Mouse (Mus musculus) inflammation-experienced regulatory T-cells, adult 6 months (primary cell): Measurements from ENCODE around the gene Pigk. TPM values are rescaled to one million over a fixed set of nuclear protein-coding genes. Genes with fewer than 3 reads are reported as not detected.
A peak's percentile ranks its signal among the peaks of the same experiment; 100 is the strongest.

Experiments used
- ATAC-seq: one replicate; pipeline ENCODE4 v1.8.0; 2017
- polyA plus RNA-seq, 3 experiments: library from polyadenylated mRNA; unstranded; fragments of 100-300 nt; shearing (Covaris generic); gene quantifications; one replicate each; pipeline ENCODE4 v1.2.1; 2017

Pigk gene
- polyA plus RNA-seq, 3 experiments from 2014 or later = 43.0 to 63.4 (median 56.5) TPM

- ATAC-seq = no peak
Measured at GRCm38 (mm10) chr3:152855006-152855614, 141.2 kb downstream of the Pigk start.

GRCm38 (mm10) chr3:152856095-152856494 lies 142.2 kb downstream of the Pigk start:
- ATAC-seq = no peak

- ATAC-seq = no peak
Measured at GRCm38 (mm10) chr3:152861450-152861849, 147.6 kb downstream of the Pigk start.

- ATAC-seq = no peak
Measured at GRCm38 (mm10) chr3:152861978-152862377, 148.1 kb downstream of the Pigk start.

DNA sequence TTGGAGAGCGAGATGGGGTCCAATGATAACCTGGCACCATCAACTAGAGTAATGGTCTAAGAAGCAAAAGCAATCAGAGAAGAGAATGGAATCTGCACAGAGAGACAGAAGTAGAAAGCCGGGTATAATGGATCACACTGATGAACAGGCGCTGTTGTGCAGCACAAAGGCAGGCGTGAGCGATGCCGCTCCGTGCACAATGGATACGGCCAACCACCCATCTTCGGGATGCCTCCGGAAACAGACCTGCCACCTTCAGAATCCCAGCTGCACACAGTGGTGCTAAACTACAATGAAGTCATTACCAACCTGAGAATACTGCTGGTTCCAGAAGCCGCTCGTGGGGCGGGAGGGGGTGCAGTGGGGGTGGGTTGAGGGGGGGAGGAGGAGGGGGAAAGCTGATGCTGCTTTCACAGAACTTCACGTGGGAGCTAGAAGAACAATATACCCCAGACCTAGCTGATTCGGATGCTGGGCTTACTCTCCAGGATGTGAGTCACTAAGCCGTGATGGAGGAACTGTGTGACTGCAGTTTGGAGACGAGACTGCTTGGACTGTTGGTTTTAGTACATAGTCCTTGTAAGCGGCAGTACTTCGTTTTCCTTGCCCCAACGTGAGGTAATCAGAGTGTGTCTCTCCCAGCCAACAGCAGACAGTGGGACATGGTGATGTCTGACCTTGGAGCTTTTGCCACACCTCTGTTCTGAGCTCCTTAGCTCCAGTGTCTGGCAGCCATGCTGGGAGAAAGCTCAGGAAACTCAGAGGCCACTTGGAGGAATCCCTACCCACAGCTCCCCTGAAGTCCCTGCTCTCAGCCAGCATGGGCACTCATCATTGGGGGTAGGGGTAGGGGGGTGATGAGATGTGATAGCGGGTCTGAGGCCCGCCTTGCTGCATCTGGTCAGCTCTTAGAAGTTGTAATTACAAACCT lies 152.4 kb downstream of the Pigk start:
- no peak for ATAC-seq

GRCm38 (mm10) chr3:152867654-152868525 lies 154.0 kb downstream of the Pigk start:
- no peak for ATAC-seq

- ATAC-seq = no peak
Measured at GRCm38 (mm10) chr3:152872054-152872453, 158.2 kb downstream of the Pigk start.

GRCm38 (mm10) chr3:152872596-152872995 lies 158.7 kb downstream of the Pigk start:
- ATAC-seq = no peak

DNA sequence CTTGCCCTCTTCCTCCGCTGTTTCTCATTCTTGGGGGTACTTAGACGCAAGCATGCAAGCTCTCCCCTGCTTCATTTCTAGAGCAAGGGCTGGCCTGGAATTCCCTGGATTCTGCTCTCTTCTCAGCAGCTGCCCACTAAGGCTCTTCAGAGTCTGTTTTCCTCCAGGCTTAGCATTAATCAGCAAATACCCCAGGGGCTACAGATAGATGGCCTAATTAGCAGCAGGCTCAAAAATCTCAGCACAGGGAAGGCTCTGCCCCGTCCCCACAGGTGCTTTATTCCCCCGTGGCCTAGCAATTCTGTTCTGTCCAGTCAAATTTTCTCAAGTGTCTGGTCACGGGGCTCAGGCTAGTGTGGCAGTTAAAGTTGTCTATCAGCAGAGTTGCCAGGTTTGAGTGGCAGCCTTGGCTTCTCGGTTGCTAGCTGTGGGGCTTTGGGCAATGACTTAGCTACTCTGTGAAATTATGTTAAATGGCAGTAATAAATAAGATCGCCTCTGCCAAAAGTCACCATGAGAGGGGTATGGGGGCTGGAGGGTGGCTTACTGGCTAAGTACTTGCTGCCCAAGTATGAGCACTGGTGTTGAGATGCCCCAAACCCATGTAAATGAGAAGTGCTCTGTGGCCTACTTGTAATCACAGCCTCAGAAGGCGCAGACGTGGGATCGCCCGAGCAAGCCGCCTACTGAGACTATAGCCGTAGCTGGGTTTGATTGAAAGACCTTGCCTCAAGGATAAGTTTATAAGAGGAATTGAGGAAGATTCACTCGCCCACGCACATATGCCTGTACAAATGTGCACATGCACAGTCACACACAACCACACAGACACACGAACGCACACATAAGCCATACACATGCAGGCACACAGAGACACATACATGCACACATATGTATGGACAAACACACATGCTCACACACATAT lies 160.8 kb downstream of the Pigk start:
- no peak for ATAC-seq

DNA sequence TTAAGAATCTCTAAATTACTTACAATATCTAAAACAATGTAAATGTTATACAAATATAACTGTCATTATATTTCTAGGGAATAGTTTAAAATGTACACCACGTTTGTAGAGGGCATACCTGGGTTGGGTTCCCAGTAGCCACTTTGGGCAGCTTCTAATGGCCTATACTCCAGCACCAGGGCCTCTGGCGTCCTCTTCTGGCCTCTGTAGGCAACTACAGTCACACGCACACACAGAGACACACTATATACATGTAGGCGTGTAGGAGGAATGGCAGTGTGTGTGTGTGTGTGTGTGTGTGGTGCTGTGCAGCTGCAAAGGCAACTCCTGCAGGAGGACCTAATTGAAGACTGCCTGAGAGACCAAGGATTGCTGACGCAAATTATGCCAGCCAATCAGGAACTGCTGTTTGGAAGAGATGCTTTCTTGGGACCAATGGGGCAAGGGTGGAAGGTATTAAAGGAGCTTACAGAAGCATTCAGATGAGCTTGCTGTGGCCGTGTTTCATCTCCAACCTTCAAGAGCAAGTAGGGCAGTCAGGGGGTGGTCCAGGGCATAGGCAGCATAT lies 161.9 kb downstream of the Pigk start:
- no peak for ATAC-seq

DNA sequence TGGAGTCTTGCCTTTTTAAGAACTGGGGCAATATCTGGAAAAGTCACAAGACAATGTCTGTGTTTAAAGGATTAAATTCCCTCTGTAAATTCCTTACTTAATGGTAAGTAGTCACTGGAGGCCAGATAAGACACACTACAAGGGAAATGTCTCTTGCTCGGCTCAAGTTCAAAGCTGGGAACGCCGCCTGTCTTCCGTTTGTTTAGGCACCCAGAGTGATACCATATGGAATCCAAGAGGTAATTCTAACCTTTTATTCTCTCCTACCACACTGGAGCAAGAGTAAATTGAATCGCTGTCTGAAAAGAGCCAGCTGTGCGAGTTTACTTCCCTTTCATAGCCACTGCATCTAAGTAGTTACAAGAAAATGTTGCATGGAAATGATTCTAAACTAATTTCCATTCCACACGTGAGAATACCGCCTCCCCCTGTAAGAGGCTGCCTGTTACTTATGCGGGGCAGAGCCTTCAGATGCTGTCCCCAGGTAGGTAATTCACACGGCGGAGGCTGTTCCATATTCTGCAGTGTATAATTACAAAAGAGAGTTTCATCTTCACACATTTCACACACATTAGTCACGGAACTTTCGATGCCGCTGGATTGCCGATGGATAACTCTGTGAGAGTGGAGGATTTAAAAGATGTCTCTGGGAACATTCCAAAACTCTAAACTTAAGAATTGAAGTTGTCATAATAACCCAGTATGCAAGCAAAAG lies 166.4 kb downstream of the Pigk start:
- no peak for ATAC-seq

DNA sequence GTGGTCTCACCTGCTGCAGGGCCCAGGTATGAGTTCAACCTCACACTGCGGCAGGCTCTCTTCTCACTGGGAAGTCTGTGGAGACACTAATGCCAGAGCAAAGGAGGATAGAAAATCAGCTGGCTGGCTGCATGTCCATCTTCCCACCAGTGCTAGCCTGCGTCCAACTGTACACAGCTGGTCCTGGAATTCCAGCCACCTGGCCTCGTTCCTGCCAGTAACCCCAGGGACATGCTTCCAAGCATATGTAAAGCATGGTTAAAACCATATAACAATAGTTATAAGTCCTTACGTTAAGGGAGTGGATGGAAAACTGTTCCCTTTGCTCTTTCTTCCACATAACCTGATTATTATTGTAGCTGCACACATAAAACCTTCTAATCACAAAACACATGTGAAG lies 167.8 kb downstream of the Pigk start:
- no peak for ATAC-seq

DNA sequence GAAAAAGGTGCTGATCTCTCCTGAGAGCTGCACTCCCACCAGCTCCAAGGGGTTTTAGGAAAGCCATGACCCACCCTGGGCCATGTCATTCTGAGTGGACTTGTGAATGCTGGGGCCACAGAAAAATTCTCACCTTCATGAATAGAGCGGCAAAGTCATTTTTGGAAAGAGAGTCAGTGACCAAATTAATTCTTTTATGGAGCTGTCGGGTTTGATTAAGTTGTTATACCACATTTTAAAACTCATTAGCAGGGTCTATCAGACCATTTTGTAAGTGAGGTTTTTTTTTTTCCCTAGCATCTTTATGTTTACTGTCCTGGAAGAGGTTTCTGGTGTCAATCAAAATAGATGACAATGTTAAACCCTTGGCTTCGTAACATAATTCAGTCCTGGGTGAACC lies 169.7 kb downstream of the Pigk start:
- no peak for ATAC-seq

DNA sequence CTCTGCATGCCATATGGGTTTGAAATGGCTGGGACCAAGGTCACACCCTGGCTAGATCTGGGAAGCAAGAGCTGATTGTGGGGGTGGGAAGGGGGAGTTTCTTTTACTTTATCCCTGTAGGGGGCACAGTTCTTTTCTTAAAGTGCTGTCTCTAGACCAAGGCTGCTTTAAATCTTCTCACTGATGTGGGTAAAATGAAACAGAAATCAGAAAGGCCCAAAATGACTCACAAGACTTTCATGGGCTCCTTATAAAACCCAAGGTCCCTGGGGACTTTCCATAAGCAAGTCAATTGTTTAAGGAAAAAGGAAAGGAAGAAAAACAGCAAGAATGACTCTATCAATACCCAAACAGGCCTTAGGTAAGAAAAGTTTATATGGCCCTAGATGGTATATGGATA lies 172.8 kb downstream of the Pigk start:
- peak; percentile 75 for ATAC-seq

GRCm38 (mm10) chr3:152888116-152888515 lies 174.2 kb downstream of the Pigk start:
- no peak for ATAC-seq

DNA sequence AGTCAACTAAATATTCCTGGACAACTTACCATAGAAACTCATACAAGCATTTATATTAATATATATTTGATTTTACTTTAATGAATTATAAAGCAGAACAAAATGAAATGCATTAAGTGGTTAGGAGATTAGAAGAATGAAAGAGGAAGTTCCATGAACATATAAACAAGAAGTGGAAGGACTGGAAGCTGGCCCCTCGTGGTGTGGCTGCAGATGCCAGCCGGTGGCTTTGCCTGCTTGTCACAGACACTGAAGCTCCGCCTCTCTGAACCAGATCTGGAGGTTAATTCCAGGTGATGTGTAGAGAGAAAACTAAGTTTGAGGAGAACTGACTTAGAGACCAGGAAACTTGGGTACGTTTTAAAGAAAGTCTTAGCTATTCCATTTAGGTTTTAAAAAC lies 181.0 kb downstream of the Pigk start:
- no peak for ATAC-seq

- ATAC-seq = no peak
Measured at GRCm38 (mm10) chr3:152896111-152896510, 182.2 kb downstream of the Pigk start.

- ATAC-seq = no peak
Measured at GRCm38 (mm10) chr3:152897196-152897595, 183.3 kb downstream of the Pigk start.

DNA sequence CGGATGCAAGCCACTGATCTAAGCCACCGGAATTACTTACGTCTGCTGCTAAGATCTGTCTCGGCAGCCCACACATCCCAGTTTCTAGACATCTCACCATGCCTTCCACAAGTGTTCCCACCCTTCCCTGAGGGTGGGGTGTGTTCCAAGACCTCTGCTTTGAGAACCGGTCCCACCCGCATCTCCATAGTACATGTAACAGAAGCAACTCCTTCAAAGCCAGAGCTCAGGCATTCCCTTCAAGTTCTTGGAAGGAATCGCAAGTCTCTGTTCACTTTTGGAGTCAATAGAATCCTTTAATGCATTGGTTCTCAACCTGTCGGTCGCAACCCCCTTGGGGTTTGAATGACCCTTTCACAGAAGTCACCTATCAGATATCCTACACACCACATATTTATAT lies 185.0 kb downstream of the Pigk start:
- ATAC-seq = no peak

DNA sequence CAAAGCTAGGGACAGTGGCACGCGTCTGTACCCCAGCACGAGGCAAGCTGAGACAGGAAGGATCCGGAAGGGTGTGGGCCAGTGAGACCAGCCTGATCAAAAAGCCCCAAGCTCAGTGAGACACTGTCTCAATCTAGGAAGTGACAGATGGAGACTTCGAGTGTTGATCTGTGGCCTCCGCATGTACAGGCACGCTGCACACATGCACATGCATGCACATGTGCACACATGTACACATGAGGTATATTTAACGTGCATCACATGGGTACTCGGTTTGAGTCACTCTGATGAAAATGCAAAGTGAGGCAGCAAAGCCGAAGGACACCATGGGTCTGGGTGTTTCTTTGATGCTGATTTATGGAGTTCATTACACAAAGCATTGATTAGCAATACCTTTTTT lies 191.1 kb downstream of the Pigk start:
- ATAC-seq = no peak

GRCm38 (mm10) chr3:152905800-152906199 lies 191.9 kb downstream of the Pigk start:
- no peak for ATAC-seq
